Mouse (Mus musculus) megakaryocyte, embryonic 14.5 days (primary cell): ENCODE data around the gene Akap1.
"Not testable (repeated sequence)": the region's sequence is repeated elsewhere in the genome, so short reads cannot be mapped to it uniquely, and the experiment has no call there.

ENCODE experiments used
- FLI1 ChIP-seq: IDR thresholded peaks from 2 replicates; pipeline ENCODE4 v1.6.1; 2012; ENCODE audit warnings: low read length, inconsistent platforms, mixed read lengths
- GATA1 ChIP-seq: IDR thresholded peaks from 3 replicates; pipeline ENCODE4 v1.6.1; 2012; ENCODE audit warnings: mixed read lengths, low read length, inconsistent platforms, borderline replicate concordance

- TF ChIP-seq GATA1, FLI1: not testable (repeated sequence)
Observed at GRCm38 (mm10) chr11:88891446-88891845, 27.1 kb upstream of the Akap1 start.
